Mouse (Mus musculus): ENCODE results near the gene Krtap13-1. TPM values are rescaled to one million over a fixed set of nuclear protein-coding genes. Genes with fewer than 3 reads are reported as not detected.

Krtap13-1 gene
- polyA plus RNA-seq, 1 experiment from 2014 or later, result not detected

DNA sequence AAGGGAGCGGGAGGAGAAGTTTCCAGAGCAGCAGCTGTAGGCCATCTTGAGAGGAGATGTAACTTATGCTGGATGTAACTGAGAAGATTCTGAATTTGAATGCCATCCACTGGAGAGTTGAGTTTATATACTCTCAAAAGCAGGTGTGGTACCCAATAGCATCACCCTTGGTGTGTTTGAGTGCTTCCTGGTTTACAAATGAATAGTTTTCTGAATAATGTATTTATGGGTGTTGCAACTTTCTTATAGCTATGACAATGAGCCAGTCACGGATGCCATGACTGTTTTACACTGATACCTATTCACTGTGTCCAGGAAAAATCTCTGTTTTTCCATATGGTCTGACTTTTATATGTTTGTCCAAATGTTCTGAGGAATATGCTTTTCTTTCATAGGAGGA, 45.4 kb downstream of the Krtap13-1 start, which contains the start of gene 2310057N15Rik:
TSS of gene 2310057N15Rik (minus strand) at position 101 of the 400 bp plus-strand sequence.
- no peaks in the 10 kb centered on the region for H3K4me1 ChIP-seq (ENCODE audit: control insufficient read depth in 2 of 2, insufficient read depth in 2 of 2, low read length in 2 of 2)
- no peak within 1 kb of the TSS for H3K4me2 ChIP-seq (ENCODE audit: low read length)
- H3K9ac ChIP-seq (ENCODE audit: low read length), result no peak within 1 kb of the TSS
- H3K27ac ChIP-seq (replicated peaks in 1 of 2; ENCODE audit: control insufficient read depth in 1 of 2, insufficient read depth in 1 of 2, low read depth in 2 of 2, low read length in 2 of 2), result no peak within 1 kb of the TSS
- WGBS, result 67% methylated on average over 2 of the region's 2 CpGs
- H3K27me3 ChIP-seq (ENCODE audit: control insufficient read depth, insufficient read depth, low read length), result no peaks in the 10 kb centered on the region
- ATAC-seq (ENCODE audit: insufficient number of reproducible peaks, insufficient read depth, low FRiP score, low read depth), result no peak
- no peaks in the 10 kb centered on the region for H3K9me3 ChIP-seq (ENCODE audit: control insufficient read depth, low read length)
- no peak within 1 kb of the TSS for H3K4me3 ChIP-seq (ENCODE audit: control insufficient read depth in 1 of 2, insufficient read depth in 1 of 2, low read depth in 1 of 2, low read length in 2 of 2)
- H3K36me3 ChIP-seq (ENCODE audit: control insufficient read depth, insufficient read depth, low read length), result no peaks in the 10 kb centered on the region

DNA sequence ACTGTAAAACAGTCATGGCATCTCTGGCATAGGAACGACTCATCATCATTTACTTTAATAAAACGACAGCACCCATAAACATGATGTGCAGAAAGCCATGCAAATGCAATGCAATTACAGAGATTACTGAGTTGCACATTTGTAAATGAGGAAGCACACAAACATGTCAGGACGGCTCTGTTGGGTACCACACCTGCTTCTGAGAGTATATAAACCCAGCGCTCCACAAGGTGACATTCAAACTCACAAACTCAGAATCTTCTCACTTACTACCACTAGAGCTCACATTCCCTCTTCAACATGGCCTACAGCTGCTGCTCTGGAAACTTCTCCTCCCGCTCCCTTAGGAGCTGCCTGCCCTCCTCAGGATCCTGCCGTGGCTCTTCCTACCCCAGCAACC, 48.9 kb downstream of the Krtap13-1 start, which contains the start of gene Gm5965:
TSS of gene Gm5965 (plus strand) at position 301 of the 400 bp plus-strand sequence.
- Histone ChIP-seq H3K9me3 (ENCODE audit: control insufficient read depth, low read length) (no peaks in the 10 kb centered on the region), H3K4me2 (ENCODE audit: low read length) (no peak within 1 kb of the TSS), H3K4me1 (ENCODE audit: control insufficient read depth in 2 of 2, insufficient read depth in 2 of 2, low read length in 2 of 2) (no peaks in the 10 kb centered on the region), H3K27ac (replicated peaks in 1 of 2; ENCODE audit: control insufficient read depth in 1 of 2, insufficient read depth in 1 of 2, low read depth in 2 of 2, low read length in 2 of 2) (no peak within 1 kb of the TSS), H3K27me3 (ENCODE audit: control insufficient read depth, insufficient read depth, low read length) (no peaks in the 10 kb centered on the region), H3K4me3 (ENCODE audit: control insufficient read depth in 1 of 2, insufficient read depth in 1 of 2, low read depth in 1 of 2, low read length in 2 of 2) (no peak within 1 kb of the TSS), H3K36me3 (ENCODE audit: control insufficient read depth, insufficient read depth, low read length) (no peaks in the 10 kb centered on the region), H3K9ac (ENCODE audit: low read length) (no peak within 1 kb of the TSS)
- 76% methylated on average over 6 of the region's 6 CpGs for WGBS
- ATAC-seq (ENCODE audit: insufficient number of reproducible peaks, insufficient read depth, low FRiP score, low read depth), result no peak

Other genes with a start within 250 kb of the Krtap13-1 start
- not detected in 2 replicates for gene Cldn17, start 221.9 kb upstream of the Krtap13-1 start, polyA plus RNA-seq (2014; fragmentation: Nextera tagmentation; extraction: Ambion mirVana)
- 0.08 TPM in 1 of 2 replicates, not detected in the other for gene Cldn8, start 165.7 kb upstream of the Krtap13-1 start, polyA plus RNA-seq (2014; fragmentation: Nextera tagmentation; extraction: Ambion mirVana)
- gene Krtap24-1, start 116.6 kb upstream of the Krtap13-1 start, polyA plus RNA-seq (2014; fragmentation: Nextera tagmentation; extraction: Ambion mirVana), result not detected in 2 replicates
- not detected in 2 replicates for gene 2310079G19Rik, start 101.2 kb upstream of the Krtap13-1 start, polyA plus RNA-seq (2014; fragmentation: Nextera tagmentation; extraction: Ambion mirVana)
- gene Krtap26-1, start 81.1 kb upstream of the Krtap13-1 start, polyA plus RNA-seq (2014; fragmentation: Nextera tagmentation; extraction: Ambion mirVana), result not detected in 2 replicates
- not detected in 2 replicates for gene Krtap27-1, start 57.2 kb upstream of the Krtap13-1 start, polyA plus RNA-seq (2014; fragmentation: Nextera tagmentation; extraction: Ambion mirVana)
- not detected in 2 replicates for gene 2310061N02Rik, start 20.9 kb upstream of the Krtap13-1 start, polyA plus RNA-seq (2014; fragmentation: Nextera tagmentation; extraction: Ambion mirVana)
- not detected in 2 replicates for gene Krtap13, start 22.8 kb downstream of the Krtap13-1 start, polyA plus RNA-seq (2014; fragmentation: Nextera tagmentation; extraction: Ambion mirVana)
- gene 2310034C09Rik, start 30.0 kb downstream of the Krtap13-1 start, polyA plus RNA-seq (2014; fragmentation: Nextera tagmentation; extraction: Ambion mirVana), result not detected in 2 replicates
- not detected in 2 replicates for gene 2310057N15Rik, start 45.3 kb downstream of the Krtap13-1 start, polyA plus RNA-seq (2014; fragmentation: Nextera tagmentation; extraction: Ambion mirVana)
- not detected in 2 replicates for gene Gm5965, start 49.0 kb downstream of the Krtap13-1 start, polyA plus RNA-seq (2014; fragmentation: Nextera tagmentation; extraction: Ambion mirVana)
- gene Gm20741, start 83.4 kb downstream of the Krtap13-1 start, polyA plus RNA-seq (2014; fragmentation: Nextera tagmentation; extraction: Ambion mirVana), result not detected in 2 replicates
- not detected in 2 replicates for gene Krtap15, start 91.4 kb downstream of the Krtap13-1 start, polyA plus RNA-seq (2014; fragmentation: Nextera tagmentation; extraction: Ambion mirVana)
- gene Krtap14, start 97.3 kb downstream of the Krtap13-1 start, polyA plus RNA-seq (2014; fragmentation: Nextera tagmentation; extraction: Ambion mirVana), result not detected in 2 replicates
- not detected in 2 replicates for gene Krtap19-1, start 140.5 kb downstream of the Krtap13-1 start, polyA plus RNA-seq (2014; fragmentation: Nextera tagmentation; extraction: Ambion mirVana)
- gene Krtap19-2, start 145.4 kb downstream of the Krtap13-1 start, polyA plus RNA-seq (2014; fragmentation: Nextera tagmentation; extraction: Ambion mirVana), result not detected in 2 replicates
- not detected in 2 replicates for gene Krtap19-3, start 149.2 kb downstream of the Krtap13-1 start, polyA plus RNA-seq (2014; fragmentation: Nextera tagmentation; extraction: Ambion mirVana)
- gene Krtap19-4, start 156.2 kb downstream of the Krtap13-1 start, polyA plus RNA-seq (2014; fragmentation: Nextera tagmentation; extraction: Ambion mirVana), result not detected in 2 replicates
- gene Krtap19-5, start 167.6 kb downstream of the Krtap13-1 start, polyA plus RNA-seq (2014; fragmentation: Nextera tagmentation; extraction: Ambion mirVana), result not detected in 2 replicates
- gene Krtap19-9b, start 203.4 kb downstream of the Krtap13-1 start, polyA plus RNA-seq (2014; fragmentation: Nextera tagmentation; extraction: Ambion mirVana), result not detected in 2 replicates
- not detected in 2 replicates for gene Krtap16-3, start 234.0 kb downstream of the Krtap13-1 start, polyA plus RNA-seq (2014; fragmentation: Nextera tagmentation; extraction: Ambion mirVana)